Mouse (Mus musculus) T-helper 1 cell (primary cell): ENCODE data around the gene Ppfibp1.

Source experiments
- in situ Hi-C: fragments of 300-600 bp; cut with MboI, MseI; formaldehyde crosslinking; loops from one replicate; pipeline ENCODE4 v1.15.1; 2025; ENCODE audit warnings: high pct_unique_total_duplicates

Ppfibp1 gene

GRCm38 (mm10) chr6:146912835-146913488 lies 24.7 kb downstream of the Ppfibp1 start:
- in situ Hi-C loops = no loop called here

- in situ Hi-C loops = no loop called here
These were observed 25.4 kb downstream of the Ppfibp1 start for GRCm38 (mm10) chr6:146913489-146914198.

- in situ Hi-C loops = no loop called here
These were observed 27.5 kb downstream of the Ppfibp1 start for GRCm38 (mm10) chr6:146915808-146916207.

- in situ Hi-C loops = no loop called here
These were observed 29.1 kb downstream of the Ppfibp1 start for GRCm38 (mm10) chr6:146917396-146917795.

- in situ Hi-C loops = no loop called here
These were observed 30.1 kb downstream of the Ppfibp1 start for GRCm38 (mm10) chr6:146918341-146918740.

- in situ Hi-C loops = no loop called here
These were observed 38.2 kb downstream of the Ppfibp1 start for GRCm38 (mm10) chr6:146926415-146926980.

- in situ Hi-C loops = no loop called here
These were observed 39.8 kb downstream of the Ppfibp1 start for GRCm38 (mm10) chr6:146928108-146928507.

GRCm38 (mm10) chr6:146929031-146929430 lies 40.7 kb downstream of the Ppfibp1 start:
- in situ Hi-C loops = no loop called here

GRCm38 (mm10) chr6:146933123-146933522 lies 44.8 kb downstream of the Ppfibp1 start:
- in situ Hi-C loops = no loop called here

GRCm38 (mm10) chr6:146935957-146936356 lies 47.7 kb downstream of the Ppfibp1 start:
- in situ Hi-C loops = no loop called here

GRCm38 (mm10) chr6:146939026-146939425 lies 50.7 kb downstream of the Ppfibp1 start:
- in situ Hi-C loops = no loop called here

GRCm38 (mm10) chr6:146941505-146942275 lies 53.4 kb downstream of the Ppfibp1 start:
- in situ Hi-C loops = no loop called here

- in situ Hi-C loops = no loop called here
These were observed 55.7 kb downstream of the Ppfibp1 start for GRCm38 (mm10) chr6:146944009-146944408.

GRCm38 (mm10) chr6:146944830-146945229 lies 56.5 kb downstream of the Ppfibp1 start:
- in situ Hi-C loops = no loop called here

- in situ Hi-C loops = no loop called here
These were observed 58.2 kb downstream of the Ppfibp1 start for GRCm38 (mm10) chr6:146946327-146947029.

GRCm38 (mm10) chr6:146947186-146947585 lies 58.9 kb downstream of the Ppfibp1 start:
- in situ Hi-C loops = no loop called here

- in situ Hi-C loops = no loop called here
These were observed 61.6 kb downstream of the Ppfibp1 start for GRCm38 (mm10) chr6:146949682-146950453.

- in situ Hi-C loops = no loop called here
These were observed 62.2 kb downstream of the Ppfibp1 start for GRCm38 (mm10) chr6:146950454-146950832.

- in situ Hi-C loops = no loop called here
These were observed 66.0 kb downstream of the Ppfibp1 start, which contains the start of gene 1700034J05Rik for GRCm38 (mm10) chr6:146954258-146954657. 1700034J05Rik (minus strand) TSS chr6:146954422.

GRCm38 (mm10) chr6:146955475-146955874 lies 67.2 kb downstream of the Ppfibp1 start:
- in situ Hi-C loops = no loop called here

- in situ Hi-C loops = no loop called here
These were observed 67.6 kb downstream of the Ppfibp1 start for GRCm38 (mm10) chr6:146955896-146956295.
